ENCODE assay signal across 8 mouse cellular contexts in genomic region chr9:96028818-96029217, GRCm38 (mm10).
DNase-seq lines count a peak whose midpoint lies in the region; ATAC-seq and TF ChIP-seq lines count a peak whose summit lies in the region.

No protein-coding gene starts in this region.

- intact Hi-C loops in left cerebral cortex, adult 2 months (cut with DNase I) = no loop called here

- H3K36me3 ChIP-seq in embryonic facial prominence, embryonic 10.5 days (replicated peaks) = peaks cover 91% of the 10 kb centered on the region
- peaks cover 6% of the 10 kb centered on the region; the same call in 1 of the 2 replicates for H3K36me3 ChIP-seq in limb, embryonic 11.5 days (ENCODE audit: control insufficient read depth, insufficient read depth, low read length)

- TF ChIP-seq CTCF in left cerebral cortex, adult 2 months (IDR thresholded peaks at IDR 0.05) = peak; percentile 70

- H3K4me1 ChIP-seq in embryonic facial prominence, embryonic 10.5 days = no peaks in the 10 kb centered on the region
- no peaks in the 10 kb centered on the region for H3K4me1 ChIP-seq in limb, embryonic 11.5 days (ENCODE audit: control insufficient read depth, insufficient read depth, low read length)

- H3K27me3 ChIP-seq in embryonic facial prominence, embryonic 10.5 days (replicated peaks; ENCODE audit: low read depth, poor library complexity, severe bottlenecking) = no peaks in the 10 kb centered on the region
- no peaks in the 10 kb centered on the region for H3K27me3 ChIP-seq in limb, embryonic 11.5 days (ENCODE audit: control insufficient read depth, insufficient read depth, low read length)

- DNase-seq in adrenal gland, adult (ENCODE audit: inconsistent age in 2 of 2, low spot score in 1 of 2) = peak; percentile 25 to 76
- DNase-seq in adrenal gland, postnatal 4 days (ENCODE audit: low spot score in 2 of 2) = no peak
- DNase-seq in left cerebral cortex, adult 2 months (ENCODE audit: extremely low spot score in 1 of 2, low spot score in 2 of 2) = peak in 1 of 2 experiments; percentile 29
- DNase-seq in left cerebral cortex, adult 11 months (ENCODE audit: low spot score) = no peak
- DNase-seq in adrenal gland, adult 18-20 months (ENCODE audit: low spot score in 2 of 2) = peak; percentile 17 to 42
- DNase-seq in embryonic facial prominence, embryonic 10.5 days (ENCODE audit: low spot score) = peak; percentile 38
- DNase-seq in limb, embryonic 11.5 days (ENCODE audit: low spot score) = peak; percentile 57
- DNase-seq in skeletal muscle tissue, adult 2 months (ENCODE audit: low read depth, low spot score) = peak; percentile 10

- no peak overlapping the region for H3K4me3 ChIP-seq in left cerebral cortex, adult 2 months
- H3K4me3 ChIP-seq in embryonic facial prominence, embryonic 10.5 days = no peak overlapping the region
- H3K4me3 ChIP-seq in limb, embryonic 11.5 days (ENCODE audit: low read depth, low read length) = no peak overlapping the region

- H3K27ac ChIP-seq in left cerebral cortex, adult 2 months = no peak overlapping the region
- H3K27ac ChIP-seq in embryonic facial prominence, embryonic 10.5 days (replicated peaks) = no peak overlapping the region
- no peak overlapping the region for H3K27ac ChIP-seq in limb, embryonic 11.5 days (replicated peaks; ENCODE audit: low read depth, low read length)

- H3K9me3 ChIP-seq in embryonic facial prominence, embryonic 10.5 days = no peaks in the 10 kb centered on the region
- H3K9me3 ChIP-seq in limb, embryonic 11.5 days (ENCODE audit: control insufficient read depth, low read length) = no peaks in the 10 kb centered on the region

- no peak for ATAC-seq in limb, embryonic 11.5 days (ENCODE audit: insufficient number of reproducible peaks, low FRiP score, low TSS enrichment, low read depth)

- 63% methylated on average over 1 of the region's 1 CpGs for WGBS in embryonic facial prominence, embryonic 10.5 days
- 68% methylated on average over 1 of the region's 1 CpGs for WGBS in limb, embryonic 11.5 days

- H3K4me2 ChIP-seq in limb, embryonic 11.5 days (ENCODE audit: low read depth, severe bottlenecking) = no peak overlapping the region

- H3K9ac ChIP-seq in limb, embryonic 11.5 days (ENCODE audit: low read length) = no peak overlapping the region

Comparison
In these comparisons a context has a peak if more than half of its experiments do, and no peak if none do; other contexts are left out.
1. DNase-seq: peak in adrenal gland, adult (2 of 2), adrenal gland, adult 18-20 months (2 of 2), embryonic facial prominence, embryonic 10.5 days (single experiment), limb, embryonic 11.5 days (single experiment) and skeletal muscle tissue, adult 2 months (single experiment); none in adrenal gland, postnatal 4 days (0 of 2) and left cerebral cortex, adult 11 months (single experiment).